Mouse (Mus musculus): Measurements from ENCODE around the gene Eea1.

Eea1 gene

GRCm38 (mm10) chr10:95950194-95950593 lies 9.7 kb downstream of the Eea1 start:
- no peak for DNase-seq

GRCm38 (mm10) chr10:95950797-95951196 lies 10.3 kb downstream of the Eea1 start:
- no peak for DNase-seq

GRCm38 (mm10) chr10:95951346-95951745 lies 10.9 kb downstream of the Eea1 start:
- DNase-seq: no peak

- DNase-seq: no peak
These were observed 16.2 kb downstream of the Eea1 start for GRCm38 (mm10) chr10:95956629-95957028.

GRCm38 (mm10) chr10:95957574-95957973 lies 17.1 kb downstream of the Eea1 start:
- DNase-seq: no peak

GRCm38 (mm10) chr10:95964679-95965078 lies 24.2 kb downstream of the Eea1 start:
- no peak for DNase-seq

- no peak for DNase-seq
These were observed 29.2 kb downstream of the Eea1 start for GRCm38 (mm10) chr10:95969694-95970093.

- no peak for DNase-seq
These were observed 30.3 kb downstream of the Eea1 start for GRCm38 (mm10) chr10:95970744-95971212.

- no peak for DNase-seq
These were observed 30.9 kb downstream of the Eea1 start for GRCm38 (mm10) chr10:95971341-95971740.

GRCm38 (mm10) chr10:95971942-95972341 lies 31.5 kb downstream of the Eea1 start:
- DNase-seq: no peak

- no peak for DNase-seq
These were observed 34.0 kb downstream of the Eea1 start for GRCm38 (mm10) chr10:95974462-95974861.

GRCm38 (mm10) chr10:95976798-95977197 lies 36.3 kb downstream of the Eea1 start:
- no peak for DNase-seq

- no peak for DNase-seq
These were observed 49.3 kb downstream of the Eea1 start for GRCm38 (mm10) chr10:95989731-95990130.

GRCm38 (mm10) chr10:95991176-95991575 lies 50.7 kb downstream of the Eea1 start:
- peak in 1 of 2 experiments; percentile 12 for DNase-seq

- no peak for DNase-seq
These were observed 60.5 kb downstream of the Eea1 start for GRCm38 (mm10) chr10:96000904-96001303.

GRCm38 (mm10) chr10:96015738-96016137 lies 75.3 kb downstream of the Eea1 start:
- DNase-seq: no peak

GRCm38 (mm10) chr10:96017418-96017817 lies 77.0 kb downstream of the Eea1 start:
- DNase-seq: no peak

- peak; percentile 36 to 43 for DNase-seq
These were observed 93.0 kb downstream of the Eea1 start for GRCm38 (mm10) chr10:96033356-96033984.

GRCm38 (mm10) chr10:96034106-96034505 lies 93.7 kb downstream of the Eea1 start:
- DNase-seq: no peak

GRCm38 (mm10) chr10:96035951-96036350 lies 95.5 kb downstream of the Eea1 start:
- no peak for DNase-seq

GRCm38 (mm10) chr10:96044216-96044615 lies 103.8 kb downstream of the Eea1 start:
- DNase-seq: no peak

GRCm38 (mm10) chr10:96047960-96048536 lies 107.6 kb downstream of the Eea1 start:
- DNase-seq: no peak

GRCm38 (mm10) chr10:96048550-96048949 lies 108.1 kb downstream of the Eea1 start:
- DNase-seq: no peak

GRCm38 (mm10) chr10:96067347-96067746 lies 126.9 kb downstream of the Eea1 start:
- DNase-seq: no peak

GRCm38 (mm10) chr10:96074386-96074785 lies 133.9 kb downstream of the Eea1 start:
- no peak for DNase-seq

All from kidney, postnatal 25 days (tissue).